18 mouse cellular contexts compared by ENCODE assay signal in the genomic region with DNA sequence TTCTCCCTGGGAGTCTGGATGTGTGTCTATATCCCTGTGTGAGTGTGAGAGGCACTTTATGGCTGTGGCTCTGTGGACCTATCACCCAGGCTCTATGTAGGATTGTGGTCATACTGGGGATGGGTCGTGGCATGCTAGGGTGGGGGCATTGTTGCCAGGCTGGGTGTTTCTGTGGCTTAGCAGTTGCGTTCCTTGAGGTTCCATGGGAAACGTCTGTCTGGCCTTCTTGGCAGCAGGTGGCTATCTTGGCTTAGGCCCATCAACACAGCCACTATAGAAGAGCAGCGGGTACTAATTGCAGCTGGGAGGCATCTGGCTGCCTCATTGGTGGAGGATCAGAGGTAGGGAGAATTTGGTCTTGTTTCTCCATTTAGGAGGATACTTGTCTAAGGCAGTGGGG. TPM values are rescaled to one million over a fixed set of nuclear protein-coding genes. Genes with fewer than 3 reads are reported as not detected.
A peak's percentile ranks its signal among the peaks of the same experiment; 100 is the strongest.
DNase-seq lines count a peak whose midpoint lies in the region; ATAC-seq and TF ChIP-seq lines count a peak whose summit lies in the region.
"Had no signal": no experiment of that assay in that cellular context is flagged by ENCODE, and none has a peak within 500 bp of the region (broad histone marks: within the 10 kb centered on the region; RNA-seq: fewer than 3 reads in every experiment).

No protein-coding gene starts in this region.

- no peak overlapping the region for H3K4me2 ChIP-seq in liver, postnatal 0 days (ENCODE audit: low read depth, low read length)
- H3K4me2 ChIP-seq in stomach, embryonic 15.5 days, result no peak overlapping the region
- no peak overlapping the region for H3K4me2 ChIP-seq in stomach, postnatal 0 days (replicated peaks; ENCODE audit: low read depth)
- no peak overlapping the region for H3K4me2 ChIP-seq in myocyte (ENCODE audit: low read depth)
- H3K4me2 ChIP-seq: embryonic facial prominence, embryonic 12.5 days; forebrain, embryonic 12.5 days; heart, embryonic 11.5 days; heart, embryonic 15.5 days; hindbrain, embryonic 14.5 days had no signal

- no peaks in the 10 kb centered on the region for H3K27me3 ChIP-seq in liver, postnatal 0 days (ENCODE audit: insufficient read depth, low read length)
- no peaks in the 10 kb centered on the region for H3K27me3 ChIP-seq in stomach, embryonic 15.5 days (replicated peaks)
- no peaks in the 10 kb centered on the region for H3K27me3 ChIP-seq in stomach, postnatal 0 days (ENCODE audit: control insufficient read depth, insufficient read depth, low read length)
- no peaks in the 10 kb centered on the region for H3K27me3 ChIP-seq in myocyte (ENCODE audit: control insufficient read depth, insufficient read depth, insufficient read length)
- H3K27me3 ChIP-seq: embryonic facial prominence, embryonic 12.5 days; forebrain, embryonic 12.5 days; heart, embryonic 15.5 days had no signal

- peaks cover 58% of the 10 kb centered on the region for H3K4me1 ChIP-seq in liver, postnatal 0 days (ENCODE audit: insufficient read depth)
- peaks cover 34% of the 10 kb centered on the region for H3K4me1 ChIP-seq in stomach, embryonic 15.5 days
- H3K4me1 ChIP-seq in stomach, postnatal 0 days (replicated peaks; ENCODE audit: control insufficient read depth, insufficient read depth), result peaks cover 22% of the 10 kb centered on the region

- 63% methylated on average over 4 of the region's 4 CpGs for WGBS in liver, postnatal 0 days (ENCODE audit: insufficient replicate concordance)
- WGBS in stomach, embryonic 15.5 days, result 78% methylated on average over 4 of the region's 4 CpGs
- WGBS in stomach, postnatal 0 days, result 66% methylated on average over 4 of the region's 4 CpGs

- H3K27ac ChIP-seq in liver, postnatal 0 days (ENCODE audit: low read depth), result peak overlapping the region; percentile 83
- H3K27ac ChIP-seq in stomach, embryonic 15.5 days, result 0 out of 2 replicates have a peak overlapping the region, but pooled peaks have one; percentile 61
- H3K27ac ChIP-seq in stomach, postnatal 0 days (replicated peaks), result no peak overlapping the region
- H3K27ac ChIP-seq: embryonic facial prominence, embryonic 12.5 days; forebrain, embryonic 12.5 days; heart, adult 2 months; heart, embryonic 15.5 days; hindbrain, embryonic 10.5 days; hindbrain, embryonic 14.5 days had no signal

- H3K4me3 ChIP-seq in liver, postnatal 0 days (ENCODE audit: low read depth, low read length), result no peak overlapping the region
- H3K4me3 ChIP-seq in stomach, embryonic 15.5 days (replicated peaks), result no peak overlapping the region
- no peak overlapping the region for H3K4me3 ChIP-seq in stomach, postnatal 0 days (ENCODE audit: low read depth, low read length)
- no peak overlapping the region for H3K4me3 ChIP-seq in myocyte
- H3K4me3 ChIP-seq: embryonic facial prominence, embryonic 12.5 days; forebrain, embryonic 12.5 days; heart, adult 2 months; heart, embryonic 15.5 days; hindbrain, embryonic 10.5 days had no signal

- H3K9me3 ChIP-seq in liver, postnatal 0 days (ENCODE audit: low read length), result no peaks in the 10 kb centered on the region
- H3K9me3 ChIP-seq in stomach, embryonic 15.5 days, result no peaks in the 10 kb centered on the region
- no peaks in the 10 kb centered on the region for H3K9me3 ChIP-seq in stomach, postnatal 0 days (ENCODE audit: control insufficient read depth, low read length)
- H3K9me3 ChIP-seq: embryonic facial prominence, embryonic 12.5 days; forebrain, embryonic 12.5 days; heart, embryonic 15.5 days; hindbrain, embryonic 10.5 days had no signal

- no peak overlapping the region for H3ac ChIP-seq in myocyte (ENCODE audit: control insufficient read depth, insufficient read length)

- peaks cover 55% of the 10 kb centered on the region for H3K79me2 ChIP-seq in myocyte (ENCODE audit: control insufficient read depth, insufficient read depth)

- TF ChIP-seq CTCF in liver, postnatal 0 days (IDR thresholded peaks at IDR 0.05; ENCODE audit: low read depth), result no peak
- TF ChIP-seq CTCF in stomach, postnatal 0 days (IDR thresholded peaks at IDR 0.05; ENCODE audit: low read depth), result no peak

- no peak overlapping the region for H3K9ac ChIP-seq in liver, postnatal 0 days (replicated peaks)
- no peak overlapping the region for H3K9ac ChIP-seq in stomach, embryonic 15.5 days
- H3K9ac ChIP-seq in stomach, postnatal 0 days (ENCODE audit: low read length), result no peak overlapping the region
- H3K9ac ChIP-seq: embryonic facial prominence, embryonic 12.5 days; forebrain, embryonic 12.5 days; forebrain, postnatal 0 days; heart, embryonic 15.5 days; hindbrain, embryonic 14.5 days had no signal

- no peak for TF ChIP-seq POLR2A in myocyte (IDR thresholded peaks at IDR 0.05; ENCODE audit: insufficient read length, low read depth)

- no peak for TF ChIP-seq EP300 in liver, postnatal 0 days (IDR thresholded peaks at IDR 0.05; ENCODE audit: low read depth)
- no peak for TF ChIP-seq EP300 in stomach, postnatal 0 days (optimal IDR thresholded peaks at IDR 0.05)

- no peak for ATAC-seq in liver, postnatal 0 days
- no peak for ATAC-seq in stomach, embryonic 15.5 days (ENCODE audit: insufficient read depth, low FRiP score, low read depth)
- ATAC-seq in stomach, postnatal 0 days (ENCODE audit: low FRiP score, low TSS enrichment), result no peak
- ATAC-seq: forebrain, postnatal 0 days had no signal

- DNase-seq in liver, postnatal 0 days, result no peak
- no peak for DNase-seq in liver
- no peak for DNase-seq in stomach, postnatal 0 days (ENCODE audit: low spot score)
- no peak for DNase-seq in adrenal gland, adult 8-10 months
- DNase-seq: cerebellum, adult 9-10 months; forebrain, postnatal 0 days; gastrocnemius, postnatal 14 days; heart, adult 2 months; heart, postnatal 14 days had no signal

- H3K36me3 ChIP-seq in liver, postnatal 0 days (replicated peaks; ENCODE audit: insufficient read depth, low read length), result no peaks in the 10 kb centered on the region
- no peaks in the 10 kb centered on the region for H3K36me3 ChIP-seq in stomach, embryonic 15.5 days
- H3K36me3 ChIP-seq in stomach, postnatal 0 days (ENCODE audit: control insufficient read depth, insufficient read depth, low read length), result no peaks in the 10 kb centered on the region
- H3K36me3 ChIP-seq in myocyte (ENCODE audit: control insufficient read depth, insufficient read depth), result no peaks in the 10 kb centered on the region
- H3K36me3 ChIP-seq: embryonic facial prominence, embryonic 12.5 days; forebrain, embryonic 12.5 days; G1E; heart, embryonic 15.5 days; hindbrain, embryonic 10.5 days had no signal

TF ChIP-seq in myocyte, 11 proteins besides CTCF, POLR2A, EP300 and RAD21:
- TF ChIP-seq MYOD1 (IDR thresholded peaks at IDR 0.05; ENCODE audit: control insufficient read depth in 1 of 3, insufficient read length in 2 of 3, low read depth in 2 of 3) (peak in 2 of 3 experiments; percentile 47 to 65), USF1 (IDR thresholded peaks at IDR 0.05; ENCODE audit: low read depth) (no peak), REST (IDR thresholded peaks at IDR 0.05; ENCODE audit: insufficient read depth, insufficient read length) (no peak), E2F4 (IDR thresholded peaks at IDR 0.05; ENCODE audit: insufficient read depth) (no peak), MYOG (IDR thresholded peaks at IDR 0.05; ENCODE audit: control insufficient read depth in 1 of 3, insufficient read depth in 1 of 3, insufficient read length in 2 of 3, low read depth in 2 of 3) (peak in 1 of 3 experiments; percentile 74), CEBPB (IDR thresholded peaks at IDR 0.05; ENCODE audit: insufficient read depth, poor library complexity, severe bottlenecking) (no peak), MAX (IDR thresholded peaks at IDR 0.05; ENCODE audit: low read depth) (no peak), SRF (IDR thresholded peaks at IDR 0.05; ENCODE audit: control insufficient read depth, insufficient read length, low read depth) (no peak), POLR2AphosphoS2 (IDR thresholded peaks at IDR 0.05; ENCODE audit: insufficient read length, low read depth) (no peak), TCF3 (IDR thresholded peaks at IDR 0.05; ENCODE audit: insufficient read length, low read depth) (no peak)

RNA-seq across cellular contexts. Expression of a gene that starts 10.7 kb away (rescaled TPM):
- polyA plus RNA-seq in liver, postnatal 0 days (2015; fragmentation: Nextera tagmentation; extraction: Ambion mirVana), result 6.0 and 6.9 TPM in 2 replicates
- polyA plus RNA-seq in stomach, embryonic 15.5 days (2015; fragmentation: Nextera tagmentation; extraction: Ambion mirVana), result 35.0 and 35.7 TPM in 2 replicates
- 25.4 and 27.6 TPM in 2 replicates for polyA plus RNA-seq in stomach, postnatal 0 days (2015; fragmentation: Nextera tagmentation; extraction: Ambion mirVana)
- 37.8 TPM for polyA plus RNA-seq in myocyte (2012; fragmentation: generic; extraction: Trizol)
- 10 to 100 TPM; 85.2 to 98.8 (median 89.6) TPM for total RNA-seq in adrenal gland, adult 8-10 months (2022)
